Mouse (Mus musculus) left cerebral cortex, adult 8-10 months (tissue): ENCODE results near the gene Gm4567. TPM values are rescaled to one million over a fixed set of nuclear protein-coding genes. Genes with fewer than 3 reads are reported as not detected.
"Not testable (repeated sequence)": the region's sequence is repeated elsewhere in the genome, so short reads cannot be mapped to it uniquely, and the experiment has no call there.

Experiments
- DNase-seq, 2 experiments: peaks; one replicate each; pipeline ENCODE4 v3.0.0; 2022; ENCODE audit warnings: low spot score in 2 of 2
- total RNA-seq, 4 experiments: library from RNA; stranded (reverse); gene quantifications; 2 replicates each; pipeline ENCODE4 v1.2.4; 2022

The Gm4567 gene
- total RNA-seq = not detected

- not testable (repeated sequence) for DNase-seq
These were observed at the start of gene Gm4567 for GRCm38 (mm10) chr7:22719610-22720009. TSS of gene Gm4567 (minus strand) at chr7:22719710.

- DNase-seq = not testable (repeated sequence)
These were observed 41.9 kb upstream of the Gm4567 start, which contains the start of gene Vmn1r157 for GRCm38 (mm10) chr7:22761397-22761796. TSS of gene Vmn1r157 (plus strand) at chr7:22761697.

- DNase-seq = not testable (repeated sequence)
These were observed 27.3 kb downstream of the Gm4567 start, which contains the start of gene Gm8693 for GRCm38 (mm10) chr7:22692217-22692616. TSS of gene Gm8693 (minus strand) at chr7:22692317.

Other genes with a start within 250 kb of the Gm4567 start
- gene Vmn1r151, start 220.0 kb downstream of the Gm4567 start, total RNA-seq = not detected
- gene Vmn1r152, start 196.7 kb downstream of the Gm4567 start, total RNA-seq = not detected
- gene Gm8677, start 184.8 kb downstream of the Gm4567 start, total RNA-seq = not detected
- gene Gm4201, start 154.4 kb downstream of the Gm4567 start, total RNA-seq = not detected
- gene Gm4565, start 131.6 kb downstream of the Gm4567 start, total RNA-seq = not detected
- not detected for gene Vmn1r155, start 61.7 kb downstream of the Gm4567 start, total RNA-seq
- gene Gm8693, start 27.4 kb downstream of the Gm4567 start, total RNA-seq = not detected
- not detected for gene Vmn1r157, start 42.0 kb upstream of the Gm4567 start, total RNA-seq
- gene Vmn1r158, start 71.1 kb upstream of the Gm4567 start, total RNA-seq = not detected
- gene Vmn1r159, start 123.9 kb upstream of the Gm4567 start, total RNA-seq = not detected
- not detected for gene Vmn1r160, start 151.5 kb upstream of the Gm4567 start, total RNA-seq